18 mouse cellular contexts compared by ENCODE assay signal in genomic region chr10:50915607-50916006, GRCm38 (mm10). TPM values are rescaled to one million over a fixed set of nuclear protein-coding genes. Genes with fewer than 3 reads are reported as not detected.
DNase-seq lines count a peak whose midpoint lies in the region; ATAC-seq and TF ChIP-seq lines count a peak whose summit lies in the region.
"Had no signal": no experiment of that assay in that cellular context is flagged by ENCODE, and none has a peak within 500 bp of the region (broad histone marks: within the 10 kb centered on the region; RNA-seq: fewer than 3 reads in every experiment).

No protein-coding gene starts in this region.

- peak; percentile 14 for DNase-seq in kidney, adult 9 months
- DNase-seq in kidney, postnatal 10 days = no peak
- DNase-seq in 3T3-L1 (ENCODE audit: low read depth, low spot score) (peak; percentile 8), A20 (ENCODE audit: low read depth, low spot score) (peak; percentile 50), Patski (ENCODE audit: low read depth, low spot score) (no peak)
- DNase-seq in left cerebral cortex, postnatal 10 days (ENCODE audit: extremely low spot score in 1 of 2, low spot score in 2 of 2) = no peak
- no peak for DNase-seq in ovary, adult 18-20 months (ENCODE audit: low spot score)
- DNase-seq: cerebellum, postnatal 25 days; gastrocnemius, postnatal 36 days; kidney, postnatal 25 days; layer of hippocampus, postnatal 36 days; left cerebral cortex, postnatal 4 days; lung, postnatal 14 days; right cerebral cortex, postnatal 25 days; thymus, adult 2 months had no signal

- POLR2A ChIA-PET in Patski (lab: Charles Lee) = no interaction called here

- no peaks in the 10 kb centered on the region for H3K27me3 ChIP-seq in Patski

- CTCF ChIA-PET in Patski (lab: Charles Lee) = interaction anchor here (1.3 to 1.5 kb wide), 2 partner anchors 9 to 490 kb away, joined by 3 to 5 read pairs; no protein-coding TSS in a partner anchor

- in situ Hi-C loops in Patski (cut with MboI; ENCODE audit: low pct_unique_long_range_greater_than_20kb) = no loop called here

- intact Hi-C loops in left cerebral cortex, postnatal 10 days (cut with DNase I) = no loop called here

- peak; percentile 62 for TF ChIP-seq CTCF in Patski (IDR thresholded peaks at IDR 0.05)

- ATAC-seq in Patski = no peak
- ATAC-seq: intestine, embryonic 16.5 days; liver, embryonic 12.5 days had no signal

RNA-seq across cellular contexts. Expression of gene Sim1, which starts 21.1 kb away (rescaled TPM):
- 7.4 TPM for polyA plus RNA-seq in Patski (2021)
- total RNA-seq in left cerebral cortex, postnatal 10 days (2021) = under 1 TPM; 0.58 to 0.83 TPM
- total RNA-seq: layer of hippocampus, postnatal 36 days had no signal
- polyA plus RNA-seq: heart, embryonic 13.5 days; liver, embryonic 12.5 days; thymus, adult 2 months had no signal

Comparison
In these comparisons a context has a peak if more than half of its experiments do, and no peak if none do; other contexts are left out.
1. DNase-seq: peak in kidney, adult 9 months (single experiment), 3T3-L1 (single experiment) and A20 (single experiment); none in kidney, postnatal 10 days (single experiment), Patski (single experiment), left cerebral cortex, postnatal 10 days (0 of 2) and ovary, adult 18-20 months (single experiment).